Mouse (Mus musculus) hindbrain, embryonic 13.5 days (tissue): Measurements from ENCODE around the gene Brk1. TPM values are rescaled to one million over a fixed set of nuclear protein-coding genes. Genes with fewer than 3 reads are reported as not detected.

Experiments
- ATAC-seq: fragments of 200-750 bp; cut with Nextera tagmentation; 2 replicates; pipeline ENCODE4 v1.8.0; 2017; ENCODE audit warnings: moderate TSS enrichment; ENCODE audit not compliant: low FRiP score
- H3K27ac ChIP-seq: fragments of 300-500 bp; sonication (generic); 2 replicates; pipeline ENCODE4 v1.5.1; 2015; ENCODE audit warnings: inconsistent platforms, mild to moderate bottlenecking, moderate library complexity
- H3K27me3 ChIP-seq: fragments of 300-500 bp; sonication (generic); 2 replicates; pipeline ENCODE4 v1.6.1; 2015; ENCODE audit warnings: mild to moderate bottlenecking, inconsistent platforms
- H3K36me3 ChIP-seq: fragments of 300-500 bp; sonication (generic); 2 replicates; pipeline ENCODE4 v1.6.1; 2015; ENCODE audit warnings: mild to moderate bottlenecking, inconsistent platforms
- H3K4me1 ChIP-seq: fragments of 300-500 bp; sonication (generic); replicated peaks from 2 replicates; pipeline ENCODE4 v1.6.1; 2015; ENCODE audit warnings: inconsistent platforms
- H3K4me2 ChIP-seq: fragments of 300-500 bp; sonication (generic); 2 replicates; pipeline ENCODE4 v1.6.1; 2015; ENCODE audit warnings: inconsistent platforms, mild to moderate bottlenecking, moderate library complexity
- H3K4me3 ChIP-seq: fragments of 300-500 bp; sonication (generic); 2 replicates; pipeline ENCODE4 v1.5.1; 2015; ENCODE audit warnings: mild to moderate bottlenecking, inconsistent platforms
- H3K9ac ChIP-seq: fragments of 300-500 bp; sonication (generic); 2 replicates; pipeline ENCODE4 v1.6.1; 2015; ENCODE audit warnings: mild to moderate bottlenecking, inconsistent platforms
- H3K9me3 ChIP-seq: fragments of 300-500 bp; sonication (generic); 2 replicates; pipeline ENCODE4 v1.6.1; 2016; ENCODE audit warnings: inconsistent platforms
- WGBS: fragments of 180-500 bp; shearing (Covaris S2); methylation state at CpG from one replicate; pipeline ENCODE4 v1.1.7; 2015; 5-methylcytosine and 5-hydroxymethylcytosine counted together
- polyA plus RNA-seq: library from polyadenylated mRNA; unstranded; fragments of >200 nt; fragmentation: Nextera tagmentation; extraction: Ambion mirVana; gene quantifications from 2 replicates; pipeline ENCODE4 v1.2.1, GENCODE M21; 2015

Brk1 gene
- 235 and 248 TPM in 2 replicates for polyA plus RNA-seq

- ATAC-seq: peak; percentile 94
- peak within 1 kb of the TSS; percentile 90 for H3K27ac ChIP-seq
- H3K9me3 ChIP-seq: no peaks in the 10 kb centered on the region
- H3K27me3 ChIP-seq: no peaks in the 10 kb centered on the region
- H3K4me1 ChIP-seq: peaks cover 32% of the 10 kb centered on the region
- H3K4me2 ChIP-seq: peak within 1 kb of the TSS; percentile 86
- peak within 1 kb of the TSS; percentile 84 for H3K9ac ChIP-seq
- H3K4me3 ChIP-seq: peak within 1 kb of the TSS; percentile 65
- WGBS: under 1% methylated on average over 64 of the region's 65 CpGs
- H3K36me3 ChIP-seq: 0 out of 2 replicates have a peak, but pooled peaks cover 4% of the 10 kb centered on the region
Measured at GRCm38 (mm10) chr6:113604432-113605223, at the start of gene Brk1. TSS of gene Brk1 (plus strand) at chr6:113604772.

- Histone ChIP-seq H3K4me1 (no peaks in the 10 kb centered on the region), H3K36me3 (no peaks in the 10 kb centered on the region), H3K9ac (no peak overlapping the region), H3K4me3 (no peak overlapping the region), H3K9me3 (no peaks in the 10 kb centered on the region), H3K27me3 (no peaks in the 10 kb centered on the region), H3K4me2 (no peak overlapping the region), H3K27ac (no peak overlapping the region)
- no peak for ATAC-seq
- 65% methylated on average over 6 of the region's 6 CpGs for WGBS
Measured at GRCm38 (mm10) chr6:113559736-113560135, 44.8 kb upstream of the Brk1 start.

DNA sequence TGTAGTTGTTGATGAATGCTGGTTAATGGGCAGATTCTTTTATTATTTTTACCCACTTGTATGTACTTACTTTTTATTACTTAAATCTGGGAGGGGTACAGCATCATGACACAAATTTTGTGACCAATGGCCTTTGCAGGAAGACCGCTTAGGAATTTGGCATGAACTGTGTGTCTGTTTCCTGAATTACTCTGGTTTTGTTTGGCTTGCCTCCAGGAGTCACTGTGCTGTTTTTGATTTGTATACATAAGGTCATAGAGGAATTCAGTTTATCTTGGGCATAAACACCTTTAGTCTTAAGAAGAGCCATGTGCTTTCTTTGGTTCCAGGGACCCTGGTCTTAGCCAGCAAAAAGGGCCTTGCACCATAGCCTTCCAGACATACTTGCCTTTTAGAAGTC lies 40.0 kb upstream of the Brk1 start:
- ATAC-seq: no peak
- H3K9me3 ChIP-seq: no peaks in the 10 kb centered on the region
- WGBS: 85% methylated on average over 1 of the region's 1 CpGs
- H3K4me3 ChIP-seq: no peak overlapping the region
- H3K36me3 ChIP-seq: no peaks in the 10 kb centered on the region
- no peak overlapping the region for H3K9ac ChIP-seq
- H3K27me3 ChIP-seq: no peaks in the 10 kb centered on the region
- no peak overlapping the region for H3K27ac ChIP-seq
- no peaks in the 10 kb centered on the region for H3K4me1 ChIP-seq
- no peak overlapping the region for H3K4me2 ChIP-seq

DNA sequence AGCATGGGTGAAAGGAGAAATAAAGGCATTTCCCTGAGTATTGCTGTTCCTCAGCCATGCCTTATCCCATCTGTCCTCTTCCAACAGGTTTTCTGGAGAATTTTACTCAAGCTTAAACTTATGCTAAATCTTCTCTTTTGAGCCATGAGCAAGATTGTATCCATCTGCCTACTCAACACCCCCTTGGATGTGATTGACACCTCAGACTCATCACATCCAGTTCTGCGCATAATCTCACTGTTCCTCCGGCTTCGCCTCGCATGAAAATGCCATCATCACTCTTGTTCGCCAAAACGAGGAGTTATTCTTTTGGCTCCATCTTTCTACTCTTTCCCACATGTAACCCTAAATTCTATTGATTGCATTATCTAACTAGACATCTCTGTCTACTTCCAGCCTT lies 28.5 kb upstream of the Brk1 start:
- 94% methylated on average over 6 of the region's 6 CpGs for WGBS
- no peak overlapping the region for H3K4me2 ChIP-seq

GRCm38 (mm10) chr6:113579306-113579705 lies 25.3 kb upstream of the Brk1 start:
- 97% methylated on average over 3 of the region's 3 CpGs for WGBS
- Histone ChIP-seq H3K9me3 (no peaks in the 10 kb centered on the region), H3K4me1 (no peaks in the 10 kb centered on the region), H3K27me3 (no peaks in the 10 kb centered on the region), H3K4me2 (no peak overlapping the region), H3K36me3 (0 out of 2 replicates have a peak, but pooled peaks cover 3% of the 10 kb centered on the region), H3K9ac (no peak overlapping the region), H3K4me3 (no peak overlapping the region), H3K27ac (no peak overlapping the region)
- ATAC-seq: no peak

More for the DNA sequence above, 28.5 kb upstream of the Brk1 start:
- no peak overlapping the region for H3K27ac ChIP-seq
- no peak overlapping the region for H3K4me3 ChIP-seq
- no peaks in the 10 kb centered on the region for H3K4me1 ChIP-seq
- no peaks in the 10 kb centered on the region for H3K36me3 ChIP-seq
- no peaks in the 10 kb centered on the region for H3K9me3 ChIP-seq
- no peak for ATAC-seq
- no peak overlapping the region for H3K9ac ChIP-seq
- H3K27me3 ChIP-seq: no peaks in the 10 kb centered on the region

- Histone ChIP-seq H3K27me3 (no peaks in the 10 kb centered on the region), H3K4me2 (no peak overlapping the region), H3K36me3 (0 out of 2 replicates have a peak, but pooled peaks cover 3% of the 10 kb centered on the region), H3K4me3 (no peak overlapping the region), H3K9ac (no peak overlapping the region), H3K9me3 (no peaks in the 10 kb centered on the region), H3K27ac (no peak overlapping the region), H3K4me1 (no peaks in the 10 kb centered on the region)
- WGBS: 96% methylated on average over 4 of the region's 4 CpGs
- no peak for ATAC-seq
Measured at GRCm38 (mm10) chr6:113583023-113583422, 21.5 kb upstream of the Brk1 start.

GRCm38 (mm10) chr6:113585065-113585464 lies 19.5 kb upstream of the Brk1 start:
- 0 out of 2 replicates have a peak, but pooled peaks cover 3% of the 10 kb centered on the region for H3K36me3 ChIP-seq
- no peak overlapping the region for H3K27ac ChIP-seq
- H3K4me3 ChIP-seq: no peak overlapping the region
- no peak overlapping the region for H3K9ac ChIP-seq
- ATAC-seq: no peak
- WGBS: 92% methylated on average over 5 of the region's 5 CpGs
- no peaks in the 10 kb centered on the region for H3K4me1 ChIP-seq
- H3K4me2 ChIP-seq: no peak overlapping the region
- H3K9me3 ChIP-seq: no peaks in the 10 kb centered on the region
- no peaks in the 10 kb centered on the region for H3K27me3 ChIP-seq

DNA sequence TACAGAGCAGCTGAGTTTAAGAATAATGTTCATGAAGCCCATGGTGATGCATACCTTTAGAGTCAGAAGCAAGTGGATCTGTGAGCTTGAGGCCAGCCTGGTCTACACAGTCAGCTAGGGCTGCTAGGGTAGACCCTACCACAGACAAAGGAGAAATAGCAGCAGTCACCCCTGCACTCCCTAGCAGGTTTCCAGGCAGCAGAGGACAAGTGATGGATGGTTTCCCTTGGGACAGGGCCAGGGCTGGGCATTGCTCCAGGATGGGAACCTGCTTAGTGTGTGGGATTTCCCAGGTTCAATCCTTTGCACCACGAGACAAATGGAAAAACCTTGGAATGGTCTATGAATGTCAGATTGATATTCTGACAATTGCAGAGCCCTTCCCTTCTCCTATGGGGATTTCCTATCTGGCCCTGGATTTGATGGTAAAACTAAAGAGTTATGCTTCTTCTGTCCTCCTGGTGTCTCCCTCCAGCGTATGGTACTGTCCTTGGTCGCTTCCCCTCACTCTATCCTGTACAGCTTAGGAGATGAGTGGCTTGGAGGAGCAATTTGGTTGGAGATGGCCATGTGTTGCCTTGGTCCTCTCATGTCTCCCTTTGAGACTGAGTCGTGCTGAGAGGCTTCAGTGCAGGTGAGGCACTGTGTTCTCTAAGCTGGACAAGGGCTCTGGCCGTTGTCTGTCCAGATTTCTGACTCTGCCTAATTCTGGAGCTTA lies 17.9 kb upstream of the Brk1 start:
- no peak overlapping the region for H3K4me3 ChIP-seq
- no peaks in the 10 kb centered on the region for H3K4me1 ChIP-seq
- no peaks in the 10 kb centered on the region for H3K9me3 ChIP-seq
- no peak overlapping the region for H3K4me2 ChIP-seq
- 0 out of 2 replicates have a peak, but pooled peaks cover 3% of the 10 kb centered on the region for H3K36me3 ChIP-seq
- no peak overlapping the region for H3K9ac ChIP-seq
- WGBS: 79% methylated on average over 5 of the region's 5 CpGs
- no peaks in the 10 kb centered on the region for H3K27me3 ChIP-seq
- 0 out of 2 replicates have a peak, but pooled peaks have one; percentile 43 for ATAC-seq
- no peak overlapping the region for H3K27ac ChIP-seq

DNA sequence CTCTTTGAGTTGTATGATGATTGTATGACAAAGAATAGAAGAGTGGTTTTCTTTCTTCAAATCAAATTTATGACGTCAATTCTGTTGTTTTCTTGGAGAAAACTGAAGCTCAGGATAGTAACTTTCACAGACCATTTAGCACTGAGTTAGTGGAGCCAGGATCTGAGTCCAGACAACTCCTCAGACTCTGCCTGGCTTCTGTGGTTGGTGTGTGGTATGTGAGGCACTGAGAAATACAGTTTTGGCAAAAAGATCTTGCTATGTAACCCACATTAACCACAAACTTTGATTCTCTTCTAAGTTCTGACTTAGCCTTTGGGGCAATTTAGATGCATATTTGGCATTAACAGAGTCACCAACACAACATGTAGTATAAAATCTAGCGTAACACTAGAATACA lies 11.9 kb upstream of the Brk1 start:
- H3K4me2 ChIP-seq: no peak overlapping the region
- H3K36me3 ChIP-seq: no peaks in the 10 kb centered on the region
- no peak overlapping the region for H3K9ac ChIP-seq
- H3K4me3 ChIP-seq: no peak overlapping the region
- no peaks in the 10 kb centered on the region for H3K9me3 ChIP-seq
- no peak for ATAC-seq
- no peak overlapping the region for H3K27ac ChIP-seq
- 95% methylated on average over 2 of the region's 2 CpGs for WGBS
- H3K4me1 ChIP-seq: no peaks in the 10 kb centered on the region
- no peaks in the 10 kb centered on the region for H3K27me3 ChIP-seq

DNA sequence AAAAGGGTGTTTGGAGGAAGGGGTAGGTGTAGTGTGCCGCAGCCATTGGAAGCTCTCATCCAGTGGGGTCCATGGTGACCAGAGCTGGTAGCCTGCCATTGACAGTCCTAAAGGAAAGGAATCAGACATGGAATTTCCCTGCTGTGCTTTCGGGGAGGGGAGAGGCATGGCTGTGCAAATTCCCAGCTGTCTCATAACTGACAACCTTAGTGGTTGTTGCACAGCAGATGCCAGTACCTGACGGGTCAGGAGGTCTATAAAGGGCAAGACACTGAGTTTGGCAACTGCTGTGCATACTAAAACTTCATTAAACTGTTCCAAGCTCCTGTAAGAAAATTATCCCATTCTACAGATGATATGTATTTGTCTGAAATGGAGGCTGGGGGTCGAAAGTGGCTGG lies 6.6 kb upstream of the Brk1 start:
- WGBS: 93% methylated on average over 4 of the region's 4 CpGs

DNA sequence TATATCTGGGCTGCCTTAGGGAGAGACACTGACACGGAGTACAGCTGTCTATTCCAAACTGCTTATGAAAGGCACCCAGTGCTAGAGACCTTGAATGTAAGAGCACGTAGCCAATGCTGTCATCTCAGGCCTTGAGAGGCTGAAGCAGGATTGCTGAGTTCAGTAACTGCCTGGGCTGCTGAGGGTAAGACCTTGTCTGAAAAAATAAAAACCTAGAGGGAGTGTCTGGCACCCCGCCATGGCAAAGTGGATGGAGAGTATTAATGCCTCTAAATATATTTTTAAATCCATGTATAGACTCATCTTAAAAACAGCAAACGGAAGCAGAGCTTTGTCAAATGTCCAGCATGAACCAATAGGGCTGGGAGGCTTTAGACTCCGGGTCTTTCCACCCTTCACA lies 4.7 kb upstream of the Brk1 start:
- Histone ChIP-seq H3K27ac (no peak overlapping the region), H3K9ac (no peak overlapping the region), H3K4me3 (no peak overlapping the region), H3K36me3 (no peaks in the 10 kb centered on the region), H3K4me1 (peaks cover 5% of the 10 kb centered on the region; the same call in 1 of the 2 replicates), H3K27me3 (no peaks in the 10 kb centered on the region), H3K9me3 (no peaks in the 10 kb centered on the region), H3K4me2 (no peak overlapping the region)
- WGBS: 79% methylated on average over 5 of the region's 5 CpGs
- no peak for ATAC-seq

More for the DNA sequence above, 6.6 kb upstream of the Brk1 start:
- Histone ChIP-seq H3K27ac (no peak overlapping the region), H3K9ac (no peak overlapping the region), H3K4me2 (no peak overlapping the region), H3K4me3 (no peak overlapping the region), H3K27me3 (no peaks in the 10 kb centered on the region), H3K4me1 (0 out of 2 replicates have a peak, but pooled peaks cover 5% of the 10 kb centered on the region), H3K36me3 (no peaks in the 10 kb centered on the region), H3K9me3 (no peaks in the 10 kb centered on the region)
- ATAC-seq: no peak

DNA sequence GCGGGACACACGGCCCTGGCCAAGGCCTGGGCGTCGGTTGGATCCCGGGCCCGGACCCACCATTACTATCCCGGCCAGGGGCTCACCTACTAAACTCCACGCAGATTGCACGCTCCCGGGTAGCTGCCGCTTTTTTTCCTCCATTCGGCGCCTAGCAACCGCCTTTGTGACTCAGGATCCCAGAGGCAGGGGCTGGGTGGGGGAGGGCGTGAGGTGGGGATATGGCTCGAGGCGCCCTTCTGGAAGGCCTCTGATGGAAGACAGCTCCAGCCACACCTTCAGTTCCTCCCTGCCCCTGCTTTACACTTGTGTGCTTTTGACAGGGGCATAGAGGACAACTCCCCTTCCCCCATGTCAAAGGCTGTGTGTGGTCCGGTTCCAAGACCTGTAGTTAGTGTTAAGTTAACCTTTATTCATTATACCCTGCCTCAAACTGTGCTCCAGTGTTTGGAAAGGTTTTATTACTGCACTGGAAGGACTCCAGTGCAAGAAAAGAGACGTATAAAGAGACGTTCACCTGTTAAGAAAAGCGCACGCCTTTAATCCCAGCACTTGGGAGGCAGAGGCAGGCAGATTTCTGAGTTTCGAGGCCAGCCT lies 3.9 kb upstream of the Brk1 start, which contains the start of gene Fancd2os:
Fancd2os (minus strand) TSS at position 173 of the 597 bp plus-strand sequence.
- H3K27ac ChIP-seq: no peak within 1 kb of the TSS
- WGBS: 34% methylated on average over 23 of the region's 23 CpGs
- no peak within 1 kb of the TSS; the same call in 1 of the 2 replicates for H3K9ac ChIP-seq
- H3K4me3 ChIP-seq: no peak within 1 kb of the TSS
- no peaks in the 10 kb centered on the region for H3K9me3 ChIP-seq
- H3K36me3 ChIP-seq: no peaks in the 10 kb centered on the region
- no peaks in the 10 kb centered on the region for H3K27me3 ChIP-seq
- H3K4me2 ChIP-seq: no peak within 1 kb of the TSS
- H3K4me1 ChIP-seq: peaks cover 11% of the 10 kb centered on the region
- no peak for ATAC-seq
